Mouse (Mus musculus): Measurements from ENCODE around the gene Mta2.

GRCm38 (mm10) chr19:8942276-8942964 is 745 bp downstream of the Mta2 start:
- no peak for TF ChIP-seq CTCF (IDR thresholded peaks at IDR 0.05; ENCODE audit: low read depth)
- TF ChIP-seq EP300 (IDR thresholded peaks at IDR 0.05; ENCODE audit: low read depth), result no peak

Data from liver, postnatal 0 days (tissue).